Mouse (Mus musculus) CH12.LX (cell line): ENCODE results near the gene 9330161L09Rik. TPM values are rescaled to one million over a fixed set of nuclear protein-coding genes. Genes with fewer than 3 reads are reported as not detected.
A peak's percentile ranks its signal among the peaks of the same experiment; 100 is the strongest.

ENCODE experiments used
- DNase-seq: peaks from one replicate; pipeline ENCODE4 v3.0.0-alpha.2; 2013; ENCODE audit errors: extremely low read depth
- H3K27ac ChIP-seq: 2 replicates; pipeline ENCODE4 v1.5.1; 2012; ENCODE audit warnings: low read depth, mild to moderate bottlenecking, control low read depth, moderate library complexity; ENCODE audit not compliant: insufficient read depth
- H3K27me3 ChIP-seq: replicated peaks from 2 replicates; pipeline ENCODE3; 2012; ENCODE audit warnings: inconsistent platforms
- H3K36me3 ChIP-seq, 2 experiments: replicated peaks in 1 of 2; 2 replicates each; pipeline versions ENCODE3 to v1.6.1; 2012; ENCODE audit warnings: inconsistent platforms in 1 of 2, low read length in 1 of 2, mild to moderate bottlenecking in 1 of 2, mixed read lengths in 1 of 2, moderate library complexity in 1 of 2; ENCODE audit not compliant: control insufficient read depth in 1 of 2, insufficient read depth in 1 of 2
- H3K4me1 ChIP-seq, 2 experiments: 2 replicates each; pipeline ENCODE4 v1.6.1; 2012; ENCODE audit warnings: inconsistent platforms in 1 of 2, moderate library complexity in 1 of 2; ENCODE audit not compliant: insufficient read depth in 2 of 2, control insufficient read depth in 1 of 2
- H3K4me2 ChIP-seq: 2 replicates; pipeline ENCODE4 v1.6.1; 2012; ENCODE audit warnings: low read depth, mild to moderate bottlenecking, control low read depth; ENCODE audit not compliant: poor library complexity, insufficient read depth, severe bottlenecking
- H3K4me3 ChIP-seq, 3 experiments: fragments of 150-350 bp in 1 of 3; sonication (generic) in 1 of 3; replicated peaks in 1 of 3; 2 replicates each; pipeline versions ENCODE3 to v1.5.1; 2011 to 2012; ENCODE audit warnings: low read depth in 2 of 3, low read length in 2 of 3, mild to moderate bottlenecking in 2 of 3, moderate library complexity in 2 of 3, control low read depth in 1 of 3, improper control_type of control experiment in 1 of 3, inconsistent platforms in 1 of 3, mixed read lengths in 1 of 3; ENCODE audit not compliant: poor library complexity in 1 of 3
- H3K79me2 ChIP-seq: replicated peaks from 2 replicates; pipeline ENCODE4 v1.6.1; 2012; ENCODE audit warnings: mild to moderate bottlenecking, moderate library complexity; ENCODE audit not compliant: control insufficient read depth, poor library complexity, insufficient read depth, severe bottlenecking; ENCODE audit errors: extremely low read depth
- H3K9ac ChIP-seq: 2 replicates; pipeline ENCODE4 v1.6.1; 2012; ENCODE audit warnings: low read depth, mild to moderate bottlenecking, control low read depth, moderate library complexity; ENCODE audit not compliant: insufficient read depth
- H3K9me3 ChIP-seq: replicated peaks from 2 replicates; pipeline ENCODE3; 2012; ENCODE audit warnings: low read length, inconsistent platforms, mixed read lengths
- ETS1 ChIP-seq: conservative IDR thresholded peaks from 2 replicates; pipeline ENCODE4 v1.6.1; 2012; ENCODE audit warnings: low read depth, mild to moderate bottlenecking, inconsistent platforms, low read length, improper control_type of control experiment, moderate library complexity
- JUN ChIP-seq: IDR thresholded peaks from 2 replicates; pipeline ENCODE4 v1.6.1; 2011; ENCODE audit warnings: low read depth, mild to moderate bottlenecking, low read length, improper control_type of control experiment, moderate library complexity; ENCODE audit not compliant: insufficient read depth
- KAT2A ChIP-seq: IDR thresholded peaks from 2 replicates; pipeline ENCODE4 v1.6.1; 2012; ENCODE audit warnings: low read length, improper control_type of control experiment, inconsistent platforms; ENCODE audit not compliant: insufficient replicate concordance
- MAX ChIP-seq: IDR thresholded peaks from 2 replicates; pipeline ENCODE4 v1.6.1; 2011; ENCODE audit warnings: low read length, improper control_type of control experiment
- MEF2A ChIP-seq: IDR thresholded peaks from 2 replicates; pipeline ENCODE4 v1.6.1; 2014; ENCODE audit warnings: low read depth, mild to moderate bottlenecking, inconsistent platforms, low read length, improper control_type of control experiment, borderline replicate concordance
- NRF1 ChIP-seq: IDR thresholded peaks from 2 replicates; pipeline ENCODE4 v1.6.1; 2014; ENCODE audit warnings: low read depth, mild to moderate bottlenecking, inconsistent platforms, low read length, improper control_type of control experiment, moderate library complexity
- PAX5 ChIP-seq: IDR thresholded peaks from 2 replicates; pipeline ENCODE4 v1.6.1; 2012; ENCODE audit warnings: low read length, inconsistent platforms, mixed read lengths
- RCOR1 ChIP-seq: conservative IDR thresholded peaks from 2 replicates; pipeline ENCODE4 v1.6.1; 2012; ENCODE audit warnings: low read depth, mild to moderate bottlenecking, inconsistent platforms, low read length, improper control_type of control experiment
- UBTF ChIP-seq: IDR thresholded peaks from 2 replicates; pipeline ENCODE4 v1.6.1; 2012; ENCODE audit warnings: low read depth, mild to moderate bottlenecking, inconsistent platforms, low read length, improper control_type of control experiment, moderate library complexity
- USF1 ChIP-seq: IDR thresholded peaks from 2 replicates; pipeline ENCODE4 v1.6.1; 2014; ENCODE audit warnings: low read depth, mild to moderate bottlenecking, inconsistent platforms, low read length, improper control_type of control experiment
- ZNF384 ChIP-seq: IDR thresholded peaks from 2 replicates; pipeline ENCODE4 v1.6.1; 2012; ENCODE audit warnings: low read depth, low read length, improper control_type of control experiment, inconsistent platforms
- dilution Hi-C: fragments of 300-500 bp; cut with MboI; formaldehyde crosslinking; loops from 2 replicates; pipeline ENCODE4 v1.14.3; 2020; ENCODE audit warnings: low sequenced_read_pairs; ENCODE audit not compliant: extremely low pct_unique_long_range_greater_than_20kb, extremely low pct_ligation_motif_present
- in situ Hi-C: fragments of 300-500 bp; cut with MboI; formaldehyde crosslinking; loops from 3 replicates; pipeline ENCODE4 v1.14.3; 2019; ENCODE audit warnings: low sequenced_read_pairs, low pct_ligation_motif_present, low pct_unique_long_range_greater_than_20kb, mixed read lengths
- polyA plus RNA-seq: library from polyadenylated mRNA; unstranded; fragments of >175 nt; gene quantifications from 2 replicates; pipeline ENCODE4 v1.2.1, GENCODE M21; 2012; ENCODE audit warnings: low read depth; ENCODE audit not compliant: insufficient read length
- total RNA-seq, 2 experiments: library from RNA; depleted of rRNA; stranded (reverse); fragments of 300-350 nt in 1 of 2; fragments of >200 nt in 1 of 2; gene quantifications; 2 replicates each; pipeline ENCODE4 v1.2.3; 2012 to 2014

Gene 9330161L09Rik
- total and polyA plus RNA-seq, 3 experiments: 0.24 to 0.54 (median 0.34) TPM

GRCm38 (mm10) chr12:103358216-103358615 is 49.4 kb downstream of the 9330161L09Rik start:
- DNase-seq: no peak
- peaks cover 23 to 54% of the 10 kb centered on the region in 2 experiments for H3K4me1 ChIP-seq
- H3K4me3 ChIP-seq: peak overlapping the region in 1 of 3 experiments; percentile 4
- no peaks in the 10 kb centered on the region for H3K36me3 ChIP-seq
- H3K79me2 ChIP-seq: no peaks in the 10 kb centered on the region
- no peak overlapping the region for H3K9ac ChIP-seq
- dilution Hi-C loops (no loop called here), in situ Hi-C loops (no loop called here)
- H3K9me3 ChIP-seq: peaks cover 4% of the 10 kb centered on the region
- H3K27ac ChIP-seq: no peak overlapping the region
- H3K4me2 ChIP-seq: peak overlapping the region; percentile 35
- no peak for TF ChIP-seq RCOR1
- TF ChIP-seq MEF2A: no peak
- TF ChIP-seq NRF1: no peak
- no peak for TF ChIP-seq KAT2A
- TF ChIP-seq JUN: no peak
- no peak for TF ChIP-seq ZNF384
- no peak for TF ChIP-seq PAX5
- TF ChIP-seq ETS1: no peak
- no peak for TF ChIP-seq MAX
- no peak for TF ChIP-seq USF1
- no peak for TF ChIP-seq UBTF
- H3K27me3 ChIP-seq: peaks cover 2% of the 10 kb centered on the region

Other genes starting within 250 kb of the 9330161L09Rik start
- not detected in 2 replicates for gene Prima1, start 165.7 kb downstream of the 9330161L09Rik start, total RNA-seq (2012; rRNA removed)
- gene Prima1, start 165.7 kb downstream of the 9330161L09Rik start, total RNA-seq (2014; rRNA removed): not detected in 2 replicates
- not detected in 2 replicates for gene Prima1, start 165.7 kb downstream of the 9330161L09Rik start, polyA plus RNA-seq
- not detected in 2 replicates for gene Fam181a, start 96.8 kb downstream of the 9330161L09Rik start, total RNA-seq (2012; rRNA removed)
- gene Fam181a, start 96.8 kb downstream of the 9330161L09Rik start, total RNA-seq (2014; rRNA removed): not detected in 2 replicates
- not detected in 2 replicates for gene Fam181a, start 96.8 kb downstream of the 9330161L09Rik start, polyA plus RNA-seq
- 4.1 and 5.5 TPM in 2 replicates for gene Asb2, start 51.8 kb downstream of the 9330161L09Rik start, total RNA-seq (2012; rRNA removed)
- gene Asb2, start 51.8 kb downstream of the 9330161L09Rik start, total RNA-seq (2014; rRNA removed): 5.3 and 6.2 TPM in 2 replicates
- 2.7 and 3.0 TPM in 2 replicates for gene Asb2, start 51.8 kb downstream of the 9330161L09Rik start, polyA plus RNA-seq
- 5.4 and 11.5 TPM in 2 replicates for gene Otub2, start 19.1 kb downstream of the 9330161L09Rik start, total RNA-seq (2012; rRNA removed)
- 6.8 and 7.6 TPM in 2 replicates for gene Otub2, start 19.1 kb downstream of the 9330161L09Rik start, total RNA-seq (2014; rRNA removed)
- gene Otub2, start 19.1 kb downstream of the 9330161L09Rik start, polyA plus RNA-seq: 3.0 and 3.1 TPM in 2 replicates
- gene Ddx24, start 18.0 kb upstream of the 9330161L09Rik start, total RNA-seq (2012; rRNA removed): 76.2 and 91.3 TPM in 2 replicates
- gene Ddx24, start 18.0 kb upstream of the 9330161L09Rik start, total RNA-seq (2014; rRNA removed): 83.0 and 87.9 TPM in 2 replicates
- gene Ddx24, start 18.0 kb upstream of the 9330161L09Rik start, polyA plus RNA-seq: 125 and 150 TPM in 2 replicates
- gene Ifi27, start 26.4 kb upstream of the 9330161L09Rik start, total RNA-seq (2012; rRNA removed): 143 and 198 TPM in 2 replicates
- 135 and 150 TPM in 2 replicates for gene Ifi27, start 26.4 kb upstream of the 9330161L09Rik start, total RNA-seq (2014; rRNA removed)
- 132 and 142 TPM in 2 replicates for gene Ifi27, start 26.4 kb upstream of the 9330161L09Rik start, polyA plus RNA-seq
- 116 and 133 TPM in 2 replicates for gene Ifi27l2a, start 35.9 kb upstream of the 9330161L09Rik start, total RNA-seq (2012; rRNA removed)
- 262 and 289 TPM in 2 replicates for gene Ifi27l2a, start 35.9 kb upstream of the 9330161L09Rik start, total RNA-seq (2014; rRNA removed)
- gene Ifi27l2a, start 35.9 kb upstream of the 9330161L09Rik start, polyA plus RNA-seq: 81.1 and 83.9 TPM in 2 replicates
- not detected in 2 replicates for gene Ifi27l2b, start 49.4 kb upstream of the 9330161L09Rik start, total RNA-seq (2012; rRNA removed)
- not detected in 2 replicates for gene Ifi27l2b, start 49.4 kb upstream of the 9330161L09Rik start, total RNA-seq (2014; rRNA removed)
- gene Ifi27l2b, start 49.4 kb upstream of the 9330161L09Rik start, polyA plus RNA-seq: not detected in 2 replicates
- gene Ppp4r4, start 124.5 kb upstream of the 9330161L09Rik start, total RNA-seq (2012; rRNA removed): 0.34 and 0.38 TPM in 2 replicates
- gene Ppp4r4, start 124.5 kb upstream of the 9330161L09Rik start, total RNA-seq (2014; rRNA removed): 0.54 and 0.68 TPM in 2 replicates
- 0.42 and 1.7 TPM in 2 replicates for gene Ppp4r4, start 124.5 kb upstream of the 9330161L09Rik start, polyA plus RNA-seq
- not detected in 2 replicates for gene Serpina10, start 223.6 kb upstream of the 9330161L09Rik start, total RNA-seq (2012; rRNA removed)
- not detected in 2 replicates for gene Serpina10, start 223.6 kb upstream of the 9330161L09Rik start, total RNA-seq (2014; rRNA removed)
- not detected in 2 replicates for gene Serpina10, start 223.6 kb upstream of the 9330161L09Rik start, polyA plus RNA-seq
- gene Serpina6, start 249.4 kb upstream of the 9330161L09Rik start, total RNA-seq (2012; rRNA removed): not detected in 2 replicates
- gene Serpina6, start 249.4 kb upstream of the 9330161L09Rik start, total RNA-seq (2014; rRNA removed): not detected in 2 replicates
- gene Serpina6, start 249.4 kb upstream of the 9330161L09Rik start, polyA plus RNA-seq: not detected in 2 replicates